Mouse (Mus musculus): ENCODE measurements around the gene Asap2.
"Not testable (repeated sequence)": the region's sequence is repeated elsewhere in the genome, so short reads cannot be mapped to it uniquely, and the experiment has no call there.

GRCm38 (mm10) chr12:20990132-20990531 lies at the start of gene Asap2:
- TF ChIP-seq CTCF (conservative IDR thresholded peaks at IDR 0.05; ENCODE audit: low read length); POU5F1 (IDR thresholded peaks at IDR 0.05; ENCODE audit: borderline replicate concordance, low read length); NANOG (IDR thresholded peaks at IDR 0.05; ENCODE audit: borderline replicate concordance, low read length): not testable (repeated sequence)

Measured in E14TG2a.4 (cell line).